Mouse (Mus musculus): ENCODE data around the gene B4galnt1. TPM values are rescaled to one million over a fixed set of nuclear protein-coding genes. Genes with fewer than 3 reads are reported as not detected.

The B4galnt1 gene
- total RNA-seq, 2 experiments from 2014 or later, result 116 to 123 TPM

DNA sequence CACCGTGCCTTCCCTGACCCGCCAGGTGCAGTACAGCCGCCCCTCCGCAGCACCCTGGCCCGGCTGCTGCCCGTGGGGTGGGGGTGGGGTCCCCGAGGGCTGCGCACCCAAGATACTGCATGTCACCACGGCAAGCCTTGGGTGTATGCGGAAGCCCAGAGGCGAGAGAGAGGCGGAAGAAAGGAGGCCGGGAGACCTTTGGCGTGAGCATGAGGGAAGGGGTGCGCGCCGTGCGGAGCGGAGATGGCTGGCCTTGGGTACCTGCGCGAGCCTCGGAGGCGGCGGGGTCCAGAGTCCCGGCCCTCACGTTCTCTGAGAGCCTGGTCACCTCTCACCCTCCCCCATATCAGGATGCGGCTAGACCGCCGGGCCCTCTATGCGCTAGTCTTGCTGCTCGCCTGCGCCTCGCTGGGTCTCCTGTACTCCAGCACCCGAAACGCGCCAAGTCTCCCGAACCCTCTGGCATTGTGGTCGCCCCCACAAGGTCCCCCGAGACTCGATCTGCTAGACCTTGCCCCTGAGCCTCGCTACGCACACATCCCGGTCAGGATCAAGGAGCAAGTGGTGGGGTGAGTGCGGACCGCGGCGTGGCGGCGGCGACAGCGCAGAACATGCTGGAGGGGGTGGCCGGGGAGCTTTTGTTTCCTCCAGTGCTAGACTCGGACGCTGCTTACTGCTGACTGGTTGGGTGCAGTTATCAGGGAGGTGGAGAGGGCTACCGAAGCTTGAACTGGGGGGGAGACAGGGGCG lies 804 bp downstream of the B4galnt1 start:
- TF ChIP-seq CTCF (conservative IDR thresholded peaks at IDR 0.05), result no peak
- peak overlapping the region; percentile 99 for H3K27ac ChIP-seq
- DNase-seq (ENCODE audit: low spot score in 2 of 2), result no peak
- peak overlapping the region; percentile 88 for H3K4me3 ChIP-seq

DNA sequence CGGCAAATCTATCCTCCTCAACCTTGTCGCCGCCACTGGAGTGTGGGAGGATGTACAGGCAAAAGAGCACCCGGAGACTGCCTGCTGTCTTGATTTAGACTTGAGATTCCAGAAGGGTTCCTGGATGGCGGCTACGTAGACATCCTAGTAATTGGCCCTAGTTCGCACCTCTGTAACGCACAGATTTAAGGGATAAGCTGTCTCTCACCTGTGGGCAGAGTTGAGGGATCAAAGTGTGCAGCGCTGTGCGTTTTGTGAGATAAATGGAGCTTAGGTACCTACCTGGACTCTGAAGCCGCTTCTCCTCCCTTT lies 1.3 kb downstream of the B4galnt1 start:
- Histone ChIP-seq H3K4me3 (peak overlapping the region; percentile 88), H3K27ac (peak overlapping the region; percentile 99)
- DNase-seq (ENCODE audit: low spot score in 2 of 2), result no peak
- no peak for TF ChIP-seq CTCF (conservative IDR thresholded peaks at IDR 0.05)

- no peak for DNase-seq (ENCODE audit: low spot score in 2 of 2)
- no peak for TF ChIP-seq CTCF (conservative IDR thresholded peaks at IDR 0.05)
- peak overlapping the region; percentile 99 for H3K27ac ChIP-seq
- peak overlapping the region; percentile 88 for H3K4me3 ChIP-seq
Measured at GRCm38 (mm10) chr10:127166771-127167613, 2.0 kb downstream of the B4galnt1 start.

DNA sequence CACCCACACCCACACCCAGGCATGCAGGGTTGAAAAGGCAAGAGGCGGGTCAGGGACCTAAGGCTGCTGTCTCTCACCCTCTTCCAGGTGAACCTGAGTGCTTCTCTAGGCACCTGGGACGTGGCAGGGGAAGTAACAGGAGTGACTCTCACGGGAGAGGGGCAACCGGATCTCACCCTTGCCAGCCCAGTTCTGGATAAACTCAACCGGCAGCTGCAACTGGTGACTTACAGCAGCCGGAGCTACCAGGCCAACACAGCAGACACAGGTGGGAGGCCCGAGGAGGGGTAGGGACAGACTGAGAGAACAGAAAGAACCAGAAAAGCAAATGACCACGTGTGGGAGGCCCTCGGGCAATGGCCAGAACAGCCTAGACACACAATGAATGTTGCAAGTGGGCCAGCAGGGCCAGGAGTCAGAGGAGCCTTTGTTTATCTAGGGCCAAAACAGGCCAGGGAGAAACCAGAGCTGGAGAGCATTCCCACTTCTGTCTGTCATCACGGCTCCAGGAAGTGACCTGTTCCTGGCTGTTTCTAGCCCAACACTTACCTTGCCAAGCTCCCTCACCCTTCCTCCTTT lies 2.7 kb downstream of the B4galnt1 start:
- TF ChIP-seq CTCF (conservative IDR thresholded peaks at IDR 0.05), result no peak
- DNase-seq (ENCODE audit: low spot score in 2 of 2), result no peak
- H3K27ac ChIP-seq, result peak overlapping the region; percentile 23; the same call in 1 of the 2 replicates
- no peak overlapping the region; the same call in 1 of the 2 replicates for H3K4me3 ChIP-seq

DNA sequence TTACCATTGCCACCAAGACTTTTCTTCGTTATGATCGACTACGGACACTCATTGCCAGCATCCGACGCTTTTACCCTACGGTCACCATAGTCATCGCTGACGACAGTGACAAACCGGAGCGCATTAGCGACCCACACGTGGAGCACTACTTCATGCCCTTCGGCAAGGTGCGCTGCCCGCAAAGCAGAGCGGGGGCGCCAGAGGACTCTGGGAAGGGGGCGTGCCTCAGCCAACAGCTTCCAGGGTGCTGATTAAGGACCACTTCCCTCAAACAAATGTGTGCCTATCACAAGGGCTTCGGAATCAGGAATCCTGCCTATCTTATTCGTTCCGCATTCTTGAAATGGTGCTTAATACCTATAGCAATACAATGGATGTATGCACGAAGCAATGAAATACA lies 5.0 kb downstream of the B4galnt1 start:
- no peak for DNase-seq (ENCODE audit: low spot score in 2 of 2)
- peak; percentile 56 for TF ChIP-seq CTCF (conservative IDR thresholded peaks at IDR 0.05)

GRCm38 (mm10) chr10:127170837-127171272 lies 5.8 kb downstream of the B4galnt1 start:
- peak in 1 of 2 experiments; percentile 70 for DNase-seq (ENCODE audit: low spot score in 2 of 2)
- H3K4me3 ChIP-seq, result peak overlapping the region; percentile 43

More for the DNA sequence above, 5.0 kb downstream of the B4galnt1 start:
- no peak overlapping the region for H3K4me3 ChIP-seq
- no peak overlapping the region for H3K27ac ChIP-seq

DNA sequence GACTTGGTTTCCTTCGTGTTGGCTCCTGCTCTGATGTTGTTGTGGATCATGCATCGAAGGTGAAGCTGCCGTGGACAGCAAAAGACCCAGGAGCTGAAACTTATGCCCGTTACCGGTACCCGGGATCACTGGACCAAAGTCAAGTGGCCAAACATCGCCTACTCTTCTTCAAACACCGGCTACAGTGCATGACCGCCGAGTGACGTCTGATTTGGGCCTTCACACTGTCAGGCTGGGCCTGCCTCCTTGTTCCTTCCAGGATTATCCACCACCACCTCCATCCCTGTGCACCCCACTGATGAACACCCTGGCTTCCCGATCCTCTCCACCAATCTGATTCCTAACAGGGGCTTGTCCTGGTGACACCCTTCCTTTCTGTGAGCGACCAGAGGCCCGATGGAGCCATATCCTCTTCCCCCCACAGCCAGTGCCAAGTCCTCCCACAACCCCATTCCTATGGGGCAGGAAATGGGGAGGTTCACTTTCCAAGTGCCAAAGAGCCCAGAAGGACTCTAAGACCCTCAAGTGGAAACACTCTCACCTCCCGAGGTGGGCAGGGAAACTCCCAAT lies 6.7 kb downstream of the B4galnt1 start:
- Histone ChIP-seq H3K4me3 (no peak overlapping the region), H3K27ac (no peak overlapping the region)
- no peak for TF ChIP-seq CTCF (conservative IDR thresholded peaks at IDR 0.05)
- no peak for DNase-seq (ENCODE audit: low spot score in 2 of 2)

More at GRCm38 (mm10) chr10:127170837-127171272, 5.8 kb downstream of the B4galnt1 start:
- H3K27ac ChIP-seq, result no peak overlapping the region
- peak; percentile 86 for TF ChIP-seq CTCF (conservative IDR thresholded peaks at IDR 0.05)

DNA sequence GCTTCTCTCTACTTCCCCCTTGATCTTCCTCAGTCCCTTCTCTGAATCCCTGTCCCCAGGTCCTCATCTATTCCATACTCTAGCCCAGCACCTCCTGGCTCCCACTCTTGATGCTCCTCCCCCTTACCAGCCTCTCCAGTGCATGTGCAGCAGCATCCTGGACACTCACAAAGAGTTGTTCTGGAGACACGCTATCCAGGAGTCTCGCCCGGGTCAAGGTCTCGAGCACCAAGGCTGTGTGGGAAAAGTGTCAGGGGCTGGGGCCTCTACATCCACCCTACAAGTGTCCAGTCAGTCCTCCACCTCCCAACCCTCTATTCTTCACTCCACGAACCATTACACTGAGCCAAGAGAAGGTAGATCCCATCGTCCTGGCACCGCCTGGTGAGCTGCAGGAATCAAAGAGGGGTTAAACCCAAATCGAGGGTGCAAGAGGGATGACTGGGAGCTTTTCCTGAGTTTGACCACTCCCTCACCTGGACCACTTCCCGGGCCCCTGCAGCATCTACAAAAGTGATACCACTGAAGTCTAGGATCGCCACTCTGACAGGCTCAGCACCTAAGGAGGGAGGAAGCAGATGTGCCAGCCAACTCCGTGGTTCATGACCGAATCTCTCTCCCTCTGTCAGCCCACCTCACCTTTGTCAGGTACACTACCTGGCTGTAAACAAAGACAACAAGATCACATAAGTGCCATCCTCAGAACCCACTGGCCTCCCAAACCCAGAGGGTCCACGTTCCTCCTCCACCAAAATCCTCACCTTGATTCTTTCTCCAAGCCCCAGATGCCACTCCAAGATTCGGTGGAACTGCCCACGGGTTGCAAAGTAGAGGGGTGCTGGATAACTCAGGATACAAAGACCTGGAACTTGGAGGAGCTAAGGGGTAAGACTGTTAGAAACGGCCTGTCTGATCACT lies 8.4 kb downstream of the B4galnt1 start:
- no peak for DNase-seq (ENCODE audit: low spot score in 2 of 2)
- no peak overlapping the region for H3K27ac ChIP-seq
- no peak overlapping the region for H3K4me3 ChIP-seq
- TF ChIP-seq CTCF (conservative IDR thresholded peaks at IDR 0.05), result no peak

DNA sequence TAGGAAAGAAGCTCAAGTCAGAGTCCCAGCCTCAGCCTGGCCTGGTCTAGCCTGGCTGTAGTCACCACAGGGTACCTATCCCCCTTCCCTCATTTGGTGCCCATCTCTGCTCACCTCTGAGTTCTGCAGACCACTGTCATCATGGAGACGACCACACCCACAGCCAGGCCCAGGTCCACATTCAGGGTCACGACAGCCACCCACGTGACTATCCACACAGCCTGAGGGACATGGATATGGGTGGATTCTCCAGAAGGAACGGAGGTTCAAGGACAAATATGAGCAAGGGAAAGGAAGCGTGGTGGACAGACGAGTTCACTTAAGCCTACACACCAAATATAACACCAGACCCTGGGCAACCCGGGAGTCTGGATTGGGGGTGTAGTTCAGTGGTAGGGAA lies 9.1 kb downstream of the B4galnt1 start:
- Histone ChIP-seq H3K4me3 (no peak overlapping the region), H3K27ac (no peak overlapping the region)
- no peak for DNase-seq (ENCODE audit: low spot score in 2 of 2)
- TF ChIP-seq CTCF (conservative IDR thresholded peaks at IDR 0.05), result no peak

- no peak for DNase-seq (ENCODE audit: low spot score in 2 of 2)
- Histone ChIP-seq H3K4me3 (no peak overlapping the region), H3K27ac (no peak overlapping the region)
- TF ChIP-seq CTCF (conservative IDR thresholded peaks at IDR 0.05), result peak; percentile 64
Measured at GRCm38 (mm10) chr10:127176228-127176627, 11.2 kb downstream of the B4galnt1 start.

DNA sequence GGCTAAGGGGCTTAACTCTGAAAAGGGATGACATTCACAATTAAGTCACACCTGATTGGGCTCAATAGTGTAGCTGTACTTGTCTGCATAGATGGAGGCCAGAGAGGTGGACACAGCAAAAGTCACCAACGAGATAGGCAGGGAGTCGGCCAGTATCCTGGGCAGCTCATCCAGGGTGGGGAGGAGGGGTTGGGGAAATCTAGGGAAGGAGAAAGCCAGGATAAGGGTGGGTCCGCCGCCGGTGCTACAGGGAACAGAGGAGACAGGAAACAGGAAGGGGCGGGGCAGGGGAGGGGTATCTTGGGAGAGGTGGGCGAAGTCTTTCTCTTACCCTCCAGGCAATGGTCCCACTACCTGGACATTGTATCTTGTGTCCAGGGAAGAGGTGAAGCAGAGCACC lies 11.7 kb downstream of the B4galnt1 start:
- no peak overlapping the region for H3K27ac ChIP-seq
- H3K4me3 ChIP-seq, result no peak overlapping the region
- DNase-seq (ENCODE audit: low spot score in 2 of 2), result no peak
- TF ChIP-seq CTCF (conservative IDR thresholded peaks at IDR 0.05), result no peak

- no peak for DNase-seq (ENCODE audit: low spot score in 2 of 2)
- Histone ChIP-seq H3K27ac (peak overlapping the region; percentile 23; the same call in 1 of the 2 replicates), H3K4me3 (no peak overlapping the region)
- TF ChIP-seq CTCF (conservative IDR thresholded peaks at IDR 0.05), result no peak
Measured at GRCm38 (mm10) chr10:127177235-127177634, 12.2 kb downstream of the B4galnt1 start.

Measured in layer of hippocampus, adult 2 months (tissue).